Mouse (Mus musculus) cerebral cortex, adult 2 months (tissue): Measurements from ENCODE around the gene Nup98.

Experiments used
- WGBS: fragments of 180-500 bp; shearing (Covaris S2); methylation state at CpG from one replicate; pipeline ENCODE4 v1.1.7; 2018; 5-methylcytosine and 5-hydroxymethylcytosine counted together

Gene Nup98

DNA sequence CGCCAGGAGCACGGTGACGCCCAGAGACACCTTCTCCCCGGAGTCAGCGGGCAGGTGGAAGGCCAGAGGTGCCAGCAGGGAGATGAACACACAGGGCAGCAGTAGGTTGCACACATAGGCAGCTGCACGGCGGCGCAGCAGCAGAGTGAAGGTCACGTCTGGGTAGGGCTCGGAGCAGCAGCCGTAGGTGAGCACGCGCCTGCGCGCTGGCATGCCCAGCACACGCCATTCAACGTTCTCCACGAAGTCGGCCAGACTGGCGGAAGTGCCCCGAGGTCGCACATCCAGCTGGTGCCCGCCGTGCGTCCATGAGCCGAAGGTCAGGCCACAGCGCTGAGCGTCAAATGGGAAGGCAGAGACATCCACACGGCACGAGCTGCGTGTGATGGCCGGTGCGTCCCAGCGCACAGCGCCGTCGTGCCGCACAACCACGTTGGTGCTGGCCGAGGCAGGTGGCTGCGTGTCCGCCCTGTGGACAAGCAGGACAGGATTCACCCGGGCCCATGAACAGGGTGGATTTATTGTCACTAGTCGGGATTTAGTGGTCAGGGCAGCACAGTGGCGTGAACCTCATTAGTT lies 96.7 kb downstream of the Nup98 start:
- 85% methylated on average over 45 of the region's 45 CpGs for WGBS

DNA sequence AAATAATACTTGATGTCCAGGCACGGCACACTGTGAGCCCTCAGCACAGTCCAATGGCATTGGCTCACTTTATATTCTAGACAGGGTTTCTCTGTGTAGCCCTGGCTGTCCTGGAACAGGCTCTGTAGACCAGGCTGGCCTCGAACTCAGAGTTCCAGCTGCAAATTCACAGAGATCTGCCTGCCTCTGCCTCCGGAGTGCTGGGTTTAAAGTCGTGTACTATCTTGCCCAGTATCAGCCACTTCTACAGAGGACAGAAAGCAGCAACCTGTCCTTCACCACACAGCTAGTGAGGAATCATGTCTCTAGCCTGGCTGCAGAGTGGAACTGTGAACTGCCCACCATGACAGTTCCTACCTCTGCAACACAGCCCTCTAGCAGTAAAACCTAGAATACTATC lies 100.2 kb downstream of the Nup98 start:
- 90% methylated on average over 4 of the region's 4 CpGs for WGBS

DNA sequence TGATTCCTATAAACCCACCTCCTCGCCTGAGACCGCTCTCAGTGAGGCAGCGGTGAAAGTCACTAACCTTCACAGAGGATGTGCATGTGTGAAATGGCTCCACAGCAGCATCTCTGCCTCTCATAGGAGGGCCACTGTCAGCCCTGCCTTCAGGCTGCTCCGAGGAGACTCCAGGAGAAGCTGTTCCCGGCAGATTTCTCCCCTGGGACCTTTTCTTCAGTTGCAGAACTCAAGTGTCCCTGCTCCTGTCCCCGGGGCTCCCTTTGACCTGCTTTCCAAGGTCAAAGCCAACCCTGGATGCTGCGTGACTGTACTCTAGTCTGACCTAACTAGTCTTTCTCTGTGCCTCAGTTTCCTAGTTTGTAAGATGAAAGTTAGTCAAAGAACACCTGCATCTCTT lies 100.8 kb downstream of the Nup98 start, which contains the start of gene Art5:
Gene Art5, minus strand, starts transcription at position 319 of the 400 bp plus-strand sequence.
- 84% methylated on average over 7 of the region's 7 CpGs for WGBS

DNA sequence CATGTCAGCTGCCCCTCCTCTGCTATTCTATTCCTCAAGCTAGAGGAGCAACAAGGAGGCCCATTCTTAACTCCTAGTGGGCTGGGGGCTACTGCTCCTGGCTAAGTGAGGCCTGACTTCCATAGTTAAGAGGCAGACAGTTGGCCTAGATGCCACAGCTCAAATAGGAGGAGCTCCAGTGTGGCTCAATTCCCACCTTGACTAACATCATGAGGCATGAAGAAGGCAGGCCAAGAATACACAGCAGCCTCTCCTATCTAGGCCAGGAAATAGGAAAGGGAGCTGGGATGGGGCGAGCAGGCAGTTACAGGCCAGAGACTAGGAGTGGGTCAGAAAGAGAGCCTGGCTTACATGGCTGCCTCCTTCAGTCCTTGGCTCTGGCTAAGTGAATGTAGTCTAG lies 101.8 kb downstream of the Nup98 start:
- WGBS = 90% methylated on average over 1 of the region's 1 CpGs

DNA sequence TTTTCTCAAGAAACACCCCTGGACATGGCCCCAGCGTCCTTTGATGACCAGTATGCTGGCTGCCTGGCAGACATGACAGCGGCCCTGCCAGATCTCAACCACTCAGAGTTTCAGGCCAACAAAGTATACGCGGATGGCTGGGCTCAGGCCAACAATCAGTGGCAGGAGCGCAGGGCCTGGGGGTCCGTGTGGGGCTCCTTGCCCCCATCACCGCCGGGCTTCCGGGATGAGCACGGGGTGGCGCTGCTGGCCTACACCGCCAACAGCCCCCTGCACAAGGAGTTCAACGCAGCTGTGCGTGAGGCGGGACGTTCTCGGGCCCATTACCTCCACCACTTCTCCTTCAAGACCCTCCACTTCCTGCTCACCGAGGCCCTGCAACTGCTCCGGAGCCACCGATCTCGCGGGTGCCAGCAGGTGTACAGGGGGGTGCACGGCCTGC lies 103.3 kb downstream of the Nup98 start:
- 28% methylated on average over 23 of the region's 23 CpGs for WGBS

DNA sequence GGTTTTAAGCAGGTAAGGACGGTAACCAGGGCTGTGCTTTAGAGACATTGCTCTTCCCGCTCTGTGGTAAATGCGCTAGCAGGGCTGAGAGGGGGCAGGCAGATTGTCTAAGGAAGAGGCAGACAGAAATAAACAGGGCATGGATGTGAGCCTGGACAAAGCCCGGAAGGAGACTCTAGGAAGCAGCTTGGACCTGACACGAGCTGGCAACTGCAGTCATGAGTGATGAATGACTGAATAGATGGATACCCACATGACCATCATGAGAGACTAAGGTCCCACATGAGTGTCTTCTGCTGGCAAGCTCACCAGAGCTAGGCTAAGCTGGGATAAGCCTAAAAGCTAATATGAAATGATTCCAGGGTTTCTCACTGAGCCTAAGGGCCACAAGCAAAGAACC lies 105.8 kb downstream of the Nup98 start:
- 59% methylated on average over 5 of the region's 5 CpGs for WGBS

DNA sequence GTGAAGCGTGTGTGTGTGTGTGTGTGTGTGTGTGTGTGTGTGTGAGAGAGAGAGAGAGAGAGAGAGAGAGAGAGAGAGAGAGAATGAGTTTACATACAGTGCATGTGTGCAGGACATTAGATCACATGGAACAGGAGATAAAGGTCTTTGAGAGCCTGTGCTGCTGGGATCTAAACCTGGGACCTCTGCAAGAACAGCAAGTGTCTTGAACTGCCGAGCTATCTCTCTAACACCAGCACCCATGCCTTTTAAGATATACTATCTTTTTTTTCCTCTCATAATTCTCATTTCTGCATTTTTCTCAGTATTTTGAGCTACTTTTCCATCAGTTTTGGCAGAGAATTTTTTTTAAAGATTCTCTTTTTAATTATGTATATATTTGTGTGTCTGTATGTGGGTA lies 106.4 kb downstream of the Nup98 start:
- WGBS = 85% methylated on average over 2 of the region's 2 CpGs

DNA sequence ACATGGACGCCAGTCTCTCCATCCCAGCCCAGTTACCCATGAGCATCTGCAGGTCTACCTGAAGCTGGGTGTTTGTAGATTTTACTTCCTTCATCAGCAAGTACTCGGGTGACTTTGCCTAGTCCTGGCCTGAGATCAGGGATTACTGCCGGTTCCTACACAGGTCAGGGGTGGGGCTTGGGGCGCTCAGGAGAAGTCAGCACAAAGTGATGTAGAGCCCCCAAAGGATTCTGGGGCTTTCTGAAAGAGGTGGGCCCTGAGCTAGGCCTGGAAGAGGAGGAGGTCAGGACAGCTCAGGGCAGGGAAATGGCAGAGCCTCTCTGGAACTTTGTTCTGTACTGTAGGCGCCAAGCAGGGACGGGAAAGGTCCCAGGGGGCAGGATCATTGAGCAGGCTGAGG lies 107.3 kb downstream of the Nup98 start:
- 79% methylated on average over 6 of the region's 6 CpGs for WGBS

DNA sequence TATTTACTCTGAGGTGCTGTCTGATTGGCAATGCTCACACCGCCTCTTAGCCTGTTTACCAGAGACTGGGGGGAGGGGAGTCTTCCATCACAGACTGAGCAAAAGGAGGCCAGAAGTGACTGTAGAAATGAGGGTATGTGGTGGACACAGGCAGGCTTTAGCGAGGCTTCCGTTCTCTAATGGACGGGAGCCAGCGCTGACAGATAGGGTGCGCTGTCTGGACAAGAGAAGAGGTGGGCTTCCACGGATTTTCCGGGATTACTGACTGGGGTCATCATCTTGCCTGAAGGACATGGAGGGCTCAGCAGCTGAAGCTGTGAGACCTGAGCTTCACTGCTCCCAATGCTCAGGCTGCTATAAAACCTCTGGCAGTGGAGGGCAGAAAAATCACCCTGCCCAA lies 107.7 kb downstream of the Nup98 start:
- 77% methylated on average over 8 of the region's 8 CpGs for WGBS

DNA sequence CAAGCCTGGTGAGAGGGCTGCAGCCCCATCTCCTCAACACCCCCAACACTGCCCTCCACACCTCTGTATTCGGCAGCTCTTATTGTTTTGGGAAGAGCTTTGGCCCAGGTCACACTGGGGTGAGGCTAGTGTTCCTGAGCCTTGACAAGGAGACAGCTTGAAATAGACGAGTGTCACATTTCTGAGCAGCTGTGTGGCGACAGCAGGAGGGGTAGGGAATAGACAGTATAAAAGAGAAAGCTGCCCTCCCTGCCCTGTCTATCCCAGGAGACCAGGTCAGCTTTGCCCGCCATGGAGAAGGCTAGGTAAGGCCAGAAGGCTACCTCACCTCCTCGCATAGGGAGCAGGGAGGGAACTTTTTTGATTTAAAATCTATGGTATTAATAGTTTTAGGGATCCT lies 108.5 kb downstream of the Nup98 start, which contains the start of gene Art1:
Gene Art1, plus strand, starts transcription at position 257 of the 400 bp plus-strand sequence.
- 85% methylated on average over 5 of the region's 5 CpGs for WGBS

DNA sequence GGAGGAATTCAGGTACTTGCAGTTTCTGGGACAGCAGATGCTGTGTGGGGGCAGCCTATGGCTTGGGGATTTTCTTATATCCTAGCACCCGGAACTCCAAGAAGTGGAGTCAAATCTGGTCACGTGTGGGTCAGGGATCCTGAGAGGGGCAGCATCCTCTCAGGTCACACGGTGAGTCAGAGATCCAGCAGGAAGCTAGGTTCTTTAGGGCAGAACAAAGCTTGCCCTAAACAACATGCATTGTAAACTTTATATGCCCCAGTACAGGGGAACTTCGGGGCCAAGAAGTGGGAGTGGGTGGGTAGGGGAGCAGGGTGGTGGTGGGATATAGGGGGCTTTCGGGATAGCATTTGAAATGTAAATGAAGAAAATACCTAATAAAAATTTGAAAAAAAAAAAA lies 109.1 kb downstream of the Nup98 start:
- WGBS = 70% methylated on average over 5 of the region's 5 CpGs

DNA sequence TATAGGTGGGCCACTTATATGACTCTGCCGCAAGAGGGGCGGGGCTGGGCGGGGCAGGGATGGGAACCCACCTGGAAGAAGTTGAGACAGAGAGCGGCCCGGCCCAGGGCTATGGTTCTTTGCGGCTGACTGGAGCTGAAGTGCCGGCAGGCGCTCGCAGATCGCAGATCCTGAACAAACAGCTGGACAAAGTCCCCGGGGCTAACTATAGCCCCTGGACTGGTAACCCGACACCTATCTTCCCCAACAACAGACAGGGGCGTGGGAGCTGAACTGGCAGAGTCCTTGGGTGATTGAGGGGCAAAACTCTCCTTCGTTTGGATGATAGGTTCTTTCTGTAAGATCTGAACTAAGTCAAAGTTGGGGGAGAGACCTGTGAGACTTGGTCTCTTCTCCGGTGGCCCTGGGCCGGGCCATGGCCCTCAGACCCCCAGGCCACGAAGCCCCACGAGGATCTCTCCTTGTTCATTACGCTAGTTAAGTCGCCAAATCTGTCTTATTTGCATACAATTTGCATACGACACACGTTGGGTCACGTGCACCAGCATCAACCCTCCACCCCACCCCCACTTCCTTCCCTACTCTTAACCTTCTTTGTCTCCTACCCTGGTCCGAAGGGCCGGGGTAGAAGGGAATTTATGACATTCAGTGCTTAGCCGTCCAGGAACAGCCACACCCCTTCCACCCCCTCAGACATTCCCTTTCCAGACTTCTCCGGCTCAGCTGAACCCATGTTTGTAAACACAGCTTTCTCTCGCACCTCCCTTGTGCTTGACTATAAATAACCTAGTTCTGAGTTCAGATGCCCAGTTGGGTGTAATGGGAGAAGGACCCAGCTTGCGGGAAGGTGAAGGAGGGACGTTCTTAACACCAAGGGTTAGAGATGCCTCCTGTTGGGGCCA lies 110.0 kb downstream of the Nup98 start:
- 18% methylated on average over 30 of the region's 30 CpGs for WGBS

DNA sequence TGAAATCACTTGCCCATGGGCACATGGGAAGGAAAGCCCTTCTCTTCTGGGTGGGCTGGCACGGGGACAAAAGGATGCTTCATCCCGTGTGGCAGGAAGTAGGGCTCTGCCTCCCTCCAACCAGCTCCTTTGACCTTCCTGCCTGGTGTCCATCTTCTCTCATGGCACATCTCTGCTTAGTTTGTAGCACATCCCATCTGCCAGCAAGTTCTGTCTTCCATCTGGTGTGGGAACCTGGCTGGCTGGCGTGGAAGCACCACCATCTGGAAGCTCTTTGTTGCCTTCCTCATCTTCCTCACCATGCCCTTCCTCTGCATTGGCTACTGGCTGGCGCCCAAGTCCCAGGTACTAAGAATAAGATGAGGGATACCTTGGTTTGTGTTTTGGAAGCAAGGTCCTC lies 122.6 kb downstream of the Nup98 start:
- WGBS = 76% methylated on average over 4 of the region's 4 CpGs

DNA sequence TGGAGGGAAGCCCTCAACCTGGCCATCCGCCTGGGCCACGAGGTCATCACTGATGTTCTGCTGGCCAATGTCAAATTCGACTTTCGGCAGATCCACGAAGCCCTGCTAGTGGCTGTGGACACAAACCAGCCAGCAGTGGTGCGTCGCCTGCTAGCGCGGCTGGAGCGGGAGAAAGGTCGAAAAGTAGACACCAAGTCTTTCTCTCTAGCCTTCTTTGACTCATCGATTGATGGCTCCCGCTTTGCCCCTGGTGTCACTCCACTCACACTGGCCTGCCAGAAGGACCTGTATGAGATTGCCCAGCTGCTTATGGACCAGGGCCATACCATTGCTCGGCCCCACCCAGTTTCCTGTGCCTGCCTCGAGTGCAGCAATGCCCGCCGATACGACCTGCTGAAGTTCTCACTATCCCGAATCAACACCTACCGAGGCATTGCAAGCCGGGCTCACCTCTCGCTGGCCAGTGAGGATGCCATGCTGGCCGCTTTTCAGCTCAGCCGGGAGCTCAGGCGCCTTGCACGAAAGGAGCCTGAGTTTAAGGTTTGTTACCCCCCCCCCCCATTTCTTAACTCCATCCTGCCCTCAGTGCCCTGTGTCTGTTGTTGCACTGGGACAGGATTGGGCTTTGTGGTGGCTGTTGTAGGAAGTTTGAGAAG lies 125.8 kb downstream of the Nup98 start:
- 91% methylated on average over 26 of the region's 26 CpGs for WGBS

DNA sequence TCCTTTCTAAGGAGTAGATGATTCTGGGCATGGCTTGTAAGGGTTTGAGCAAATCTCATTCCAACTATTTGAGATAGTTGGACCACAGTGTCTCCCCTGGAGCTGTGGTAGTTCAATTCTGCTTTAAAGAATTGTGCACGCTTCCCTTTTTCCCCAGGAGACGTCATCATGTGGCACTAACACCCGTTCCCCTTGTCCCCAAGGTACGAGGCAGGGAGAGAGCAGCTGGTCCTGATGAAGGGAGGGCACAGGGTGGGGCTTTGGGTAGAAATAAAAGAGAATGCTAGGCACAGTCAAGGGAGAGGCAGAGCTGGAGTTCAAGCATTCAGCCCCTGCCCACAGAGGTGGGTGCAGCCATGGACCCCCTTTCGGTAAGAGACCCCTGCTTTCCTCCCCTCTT lies 127.2 kb downstream of the Nup98 start, which contains the start of gene Trpc2:
Gene Trpc2, plus strand, starts transcription at position 301 of the 400 bp plus-strand sequence.
- 82% methylated on average over 5 of the region's 5 CpGs for WGBS

DNA sequence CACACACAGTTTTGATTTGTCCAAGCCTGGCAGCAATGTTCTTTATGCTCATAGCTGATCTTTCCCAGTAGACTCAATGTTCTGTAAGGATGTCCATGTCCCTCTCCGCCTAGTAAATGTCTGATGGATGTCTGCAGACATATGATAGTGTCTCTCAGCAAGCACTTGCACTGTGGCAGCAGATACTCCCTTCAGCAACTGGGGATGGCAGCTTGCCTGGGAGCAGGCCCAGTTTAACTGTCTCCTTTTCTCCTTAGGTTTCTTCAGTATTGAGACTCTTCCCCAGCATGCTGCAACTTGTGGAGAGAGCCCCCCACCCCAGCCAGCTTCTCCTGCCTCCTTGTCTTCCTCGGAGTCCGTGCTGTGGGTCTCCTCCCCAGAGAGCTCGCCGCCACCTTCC lies 128.2 kb downstream of the Nup98 start:
- 94% methylated on average over 5 of the region's 5 CpGs for WGBS

DNA sequence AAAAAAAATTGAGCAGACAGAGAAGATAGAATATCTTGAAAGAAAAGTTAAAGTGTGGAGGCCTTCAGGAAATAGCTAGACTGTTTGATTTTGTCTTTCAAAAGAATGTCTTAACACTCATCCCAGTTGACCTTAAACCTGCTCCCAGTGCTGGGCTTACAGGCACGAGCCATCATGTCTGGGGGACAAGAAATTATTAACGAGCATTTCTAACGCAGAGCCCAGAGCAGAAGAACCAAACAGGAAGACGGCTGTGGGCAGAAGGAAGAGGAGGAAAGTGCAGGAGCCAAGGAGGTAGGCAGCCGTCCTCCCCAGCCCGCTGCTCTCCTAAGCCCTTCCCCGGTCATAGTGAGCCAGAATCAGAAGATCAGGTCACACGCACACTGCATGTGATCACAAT lies 129.7 kb downstream of the Nup98 start:
- 88% methylated on average over 8 of the region's 8 CpGs for WGBS

DNA sequence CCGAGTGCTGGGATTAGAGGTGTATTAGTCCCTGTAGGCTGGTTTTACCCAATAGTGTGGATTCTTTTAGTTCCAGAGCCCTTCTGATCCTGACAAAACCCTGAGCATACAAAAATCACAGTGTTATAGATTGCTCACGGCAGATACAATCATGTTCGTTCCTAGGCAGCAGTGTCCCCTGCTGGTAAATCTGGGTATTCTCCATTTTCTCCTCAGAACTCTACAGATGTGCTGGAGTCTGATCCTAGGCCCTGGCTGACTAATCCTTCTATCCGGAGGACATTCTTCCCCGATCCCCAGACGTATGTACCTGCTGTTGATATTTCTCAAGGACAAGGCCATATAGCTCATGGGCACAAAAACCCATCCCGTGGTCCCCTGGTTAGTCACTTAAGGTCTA lies 131.5 kb downstream of the Nup98 start:
- WGBS = 61% methylated on average over 7 of the region's 7 CpGs

DNA sequence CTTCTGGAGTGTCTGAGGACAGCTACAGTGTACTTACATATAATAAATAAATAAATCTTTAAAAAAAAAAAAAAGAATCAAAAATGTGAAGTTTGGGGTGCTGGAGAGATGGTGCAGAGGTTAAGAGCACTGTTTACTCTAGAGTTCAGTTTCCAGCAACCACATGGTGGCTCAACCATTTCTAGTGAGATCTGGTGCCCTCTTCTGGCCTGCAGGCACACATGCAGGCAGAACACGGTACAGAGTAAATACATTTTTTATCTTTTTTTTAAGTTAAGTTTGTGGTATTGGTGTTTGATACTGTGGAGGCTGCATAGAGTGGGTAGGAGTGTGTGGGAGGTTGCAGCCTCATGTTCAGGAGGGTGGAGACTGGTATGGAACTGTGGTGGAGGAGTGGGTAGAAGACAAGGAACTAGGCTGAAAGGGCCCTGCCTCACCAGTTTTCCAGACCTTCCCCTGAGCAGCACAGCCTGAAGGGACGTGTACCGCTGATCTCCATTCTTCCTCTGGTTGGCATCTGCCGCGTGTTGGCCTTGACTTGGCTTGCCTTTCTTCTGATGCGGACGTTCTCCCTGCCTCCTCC lies 133.2 kb downstream of the Nup98 start:
- WGBS = 73% methylated on average over 7 of the region's 7 CpGs
